Mouse (Mus musculus): ENCODE results near the gene Nsfl1c. TPM values are rescaled to one million over a fixed set of nuclear protein-coding genes. Genes with fewer than 3 reads are reported as not detected.

The Nsfl1c gene
- polyA plus RNA-seq, 1 experiment from 2014 or later: 262 TPM

Other genes starting within 250 kb of the Nsfl1c start
- not detected in 2 replicates for gene 4921509C19Rik, start 18.0 kb upstream of the Nsfl1c start, polyA plus RNA-seq (2016; fragmentation: Nextera tagmentation; extraction: Ambion mirVana)
- 526 and 540 TPM in 2 replicates for gene Fkbp1a, start 48.3 kb downstream of the Nsfl1c start, polyA plus RNA-seq (2016; fragmentation: Nextera tagmentation; extraction: Ambion mirVana)
- gene Sdcbp2, start 78.4 kb downstream of the Nsfl1c start, polyA plus RNA-seq (2016; fragmentation: Nextera tagmentation; extraction: Ambion mirVana): 0.55 and 0.98 TPM in 2 replicates
- 3.5 and 4.3 TPM in 2 replicates for gene Snph, start 138.4 kb downstream of the Nsfl1c start, polyA plus RNA-seq (2016; fragmentation: Nextera tagmentation; extraction: Ambion mirVana)
- gene Rad21l, start 174.4 kb downstream of the Nsfl1c start, polyA plus RNA-seq (2016; fragmentation: Nextera tagmentation; extraction: Ambion mirVana): 0.12 TPM in 1 of 2 replicates, not detected in the other
- gene Tmem74b, start 207.8 kb downstream of the Nsfl1c start, polyA plus RNA-seq (2016; fragmentation: Nextera tagmentation; extraction: Ambion mirVana): 9.5 and 11.3 TPM in 2 replicates